Mouse (Mus musculus): Measurements from ENCODE around the gene Oxnad1. TPM values are rescaled to one million over a fixed set of nuclear protein-coding genes. Genes with fewer than 3 reads are reported as not detected.

Oxnad1 gene
- polyA plus RNA-seq, 1 experiment, result 36.4 TPM

DNA sequence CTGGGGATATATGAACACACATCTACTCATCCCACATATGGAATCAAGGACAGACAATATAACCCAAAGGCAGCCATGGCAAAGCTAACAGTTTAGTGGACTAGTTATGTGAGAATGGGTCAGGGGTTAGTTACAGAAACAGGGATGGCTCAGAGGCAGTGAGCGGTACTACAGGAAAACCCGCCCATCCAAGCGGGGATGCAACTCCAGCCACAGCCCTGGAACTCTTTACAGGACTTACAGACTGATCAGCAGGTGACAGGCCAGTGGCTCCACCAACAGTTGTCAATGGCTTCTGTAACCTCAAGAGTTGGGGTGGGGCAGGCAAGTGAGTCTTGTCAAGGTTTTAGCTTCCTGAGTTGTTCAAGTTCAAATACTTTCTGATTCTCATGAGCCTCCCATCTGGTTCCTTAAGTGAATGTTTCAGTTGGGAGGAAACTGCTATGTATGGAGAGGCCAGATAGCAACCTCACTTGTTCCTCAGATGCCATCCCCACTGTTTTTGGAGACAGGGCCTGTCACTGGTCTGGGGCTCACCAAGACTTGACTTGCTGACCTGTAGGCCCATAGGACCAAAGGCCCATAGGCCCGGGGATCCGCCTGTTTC is 55.3 kb downstream of the Oxnad1 start:
- Histone ChIP-seq H3K27ac (ENCODE audit: insufficient read depth, low read length) (no peak overlapping the region), H3K4me1 (ENCODE audit: control insufficient read depth, insufficient read depth, low read length) (no peaks in the 10 kb centered on the region), H3K36me3 (ENCODE audit: control insufficient read depth, insufficient read depth, low read length, poor library complexity, severe bottlenecking) (no peaks in the 10 kb centered on the region), H3K9me3 (replicated peaks; ENCODE audit: control insufficient read depth, insufficient read depth, low read length, poor library complexity, severe bottlenecking) (no peaks in the 10 kb centered on the region), H3K4me3 (ENCODE audit: low read depth, low read length) (no peak overlapping the region), H3K27me3 (ENCODE audit: control insufficient read depth, insufficient read depth, low read length, poor library complexity, severe bottlenecking) (no peaks in the 10 kb centered on the region), H3K9ac (ENCODE audit: low read depth, poor library complexity, severe bottlenecking) (no peak overlapping the region)
- TF ChIP-seq EP300 (IDR thresholded peaks at IDR 0.05; ENCODE audit: insufficient read depth, low read depth, low read length), result no peak
- no peak for TF ChIP-seq CTCF (IDR thresholded peaks at IDR 0.05; ENCODE audit: low read depth, low read length)
- TF ChIP-seq POLR2A (IDR thresholded peaks at IDR 0.05; ENCODE audit: insufficient read depth, low read length), result no peak

DNA sequence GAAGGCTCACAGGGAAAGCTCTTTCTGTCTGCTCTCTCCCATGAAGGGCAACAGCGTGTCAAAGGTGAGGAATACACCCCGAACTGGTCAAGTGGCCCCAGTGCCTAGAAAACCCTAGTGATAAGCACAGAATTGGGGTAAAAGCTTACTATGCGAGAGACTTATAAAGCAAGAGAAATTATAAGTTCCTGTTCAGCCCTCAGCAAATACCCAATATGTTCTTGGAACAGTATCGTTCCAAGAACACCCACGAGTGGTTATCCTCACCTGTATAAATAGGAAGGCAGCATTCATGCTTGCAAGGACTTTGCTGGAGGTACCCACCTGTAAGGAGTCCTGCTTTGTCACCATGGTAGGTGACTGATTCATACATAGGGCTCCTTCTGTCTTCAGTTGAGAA is 56.5 kb downstream of the Oxnad1 start, which contains the start of gene Msmb:
Gene Msmb (plus strand): TSS at position 301 of the 400 bp plus-strand sequence.
- no peaks in the 10 kb centered on the region for H3K27me3 ChIP-seq (ENCODE audit: control insufficient read depth, insufficient read depth, low read length, poor library complexity, severe bottlenecking)
- H3K27ac ChIP-seq (ENCODE audit: insufficient read depth, low read length), result no peak within 1 kb of the TSS
- no peaks in the 10 kb centered on the region for H3K9me3 ChIP-seq (replicated peaks; ENCODE audit: control insufficient read depth, insufficient read depth, low read length, poor library complexity, severe bottlenecking)
- no peaks in the 10 kb centered on the region for H3K4me1 ChIP-seq (ENCODE audit: control insufficient read depth, insufficient read depth, low read length)
- H3K36me3 ChIP-seq (ENCODE audit: control insufficient read depth, insufficient read depth, low read length, poor library complexity, severe bottlenecking), result no peaks in the 10 kb centered on the region
- TF ChIP-seq POLR2A (IDR thresholded peaks at IDR 0.05; ENCODE audit: insufficient read depth, low read length) (no peak), CTCF (IDR thresholded peaks at IDR 0.05; ENCODE audit: low read depth, low read length) (no peak), EP300 (IDR thresholded peaks at IDR 0.05; ENCODE audit: insufficient read depth, low read depth, low read length) (no peak)
- no peak within 1 kb of the TSS for H3K4me3 ChIP-seq (ENCODE audit: low read depth, low read length)
- H3K9ac ChIP-seq (ENCODE audit: low read depth, poor library complexity, severe bottlenecking), result no peak within 1 kb of the TSS

DNA sequence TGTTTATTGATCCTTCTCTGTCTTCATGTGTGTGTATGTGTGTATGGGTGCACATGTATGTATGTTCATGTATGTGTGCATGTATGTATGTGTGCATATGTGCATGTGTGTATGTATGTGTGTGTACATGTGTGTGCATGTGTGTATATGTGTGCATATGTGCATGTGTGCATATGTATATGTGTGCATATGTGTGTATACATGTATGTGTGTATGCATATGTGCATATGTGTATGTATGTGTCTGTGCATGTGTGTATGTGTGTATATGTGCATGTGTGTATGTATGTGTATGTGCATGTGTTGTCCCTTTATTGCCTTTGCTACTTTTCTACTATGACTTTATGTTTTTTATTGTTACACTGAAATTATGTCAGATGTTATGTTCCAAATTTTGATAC is 59.6 kb downstream of the Oxnad1 start:
- no peaks in the 10 kb centered on the region for H3K4me1 ChIP-seq (ENCODE audit: control insufficient read depth, insufficient read depth, low read length)
- no peaks in the 10 kb centered on the region for H3K9me3 ChIP-seq (replicated peaks; ENCODE audit: control insufficient read depth, insufficient read depth, low read length, poor library complexity, severe bottlenecking)
- no peak overlapping the region for H3K9ac ChIP-seq (ENCODE audit: low read depth, poor library complexity, severe bottlenecking)
- no peak overlapping the region for H3K4me3 ChIP-seq (ENCODE audit: low read depth, low read length)
- TF ChIP-seq EP300 (IDR thresholded peaks at IDR 0.05; ENCODE audit: insufficient read depth, low read depth, low read length), result no peak
- TF ChIP-seq POLR2A (IDR thresholded peaks at IDR 0.05; ENCODE audit: insufficient read depth, low read length), result no peak
- no peak for TF ChIP-seq CTCF (IDR thresholded peaks at IDR 0.05; ENCODE audit: low read depth, low read length)
- H3K27ac ChIP-seq (ENCODE audit: insufficient read depth, low read length), result no peak overlapping the region
- H3K27me3 ChIP-seq (ENCODE audit: control insufficient read depth, insufficient read depth, low read length, poor library complexity, severe bottlenecking), result no peaks in the 10 kb centered on the region
- H3K36me3 ChIP-seq (ENCODE audit: control insufficient read depth, insufficient read depth, low read length, poor library complexity, severe bottlenecking), result no peaks in the 10 kb centered on the region

DNA sequence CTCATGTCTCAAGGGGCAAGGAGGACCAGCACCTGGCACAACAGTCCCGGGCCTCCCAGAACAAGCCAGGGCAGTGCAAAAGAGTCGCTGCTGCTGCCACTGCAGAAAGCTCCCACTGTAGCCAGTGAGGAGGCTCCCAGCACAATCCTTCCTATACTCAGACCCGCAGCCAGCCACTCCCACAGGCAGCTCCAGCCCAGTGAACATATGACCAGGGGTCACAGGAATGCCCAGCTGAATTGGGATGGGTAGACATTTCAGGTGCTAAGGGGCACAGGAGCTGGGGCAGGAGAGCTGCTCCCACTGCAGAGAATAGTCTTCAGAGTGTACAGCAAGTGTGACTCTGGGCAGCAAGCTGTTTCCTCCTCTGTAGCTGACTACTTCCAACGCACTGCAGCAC is 60.2 kb downstream of the Oxnad1 start:
- Histone ChIP-seq H3K9me3 (replicated peaks; ENCODE audit: control insufficient read depth, insufficient read depth, low read length, poor library complexity, severe bottlenecking) (no peaks in the 10 kb centered on the region), H3K27me3 (ENCODE audit: control insufficient read depth, insufficient read depth, low read length, poor library complexity, severe bottlenecking) (no peaks in the 10 kb centered on the region), H3K27ac (ENCODE audit: insufficient read depth, low read length) (no peak overlapping the region), H3K9ac (ENCODE audit: low read depth, poor library complexity, severe bottlenecking) (no peak overlapping the region), H3K4me1 (ENCODE audit: control insufficient read depth, insufficient read depth, low read length) (no peaks in the 10 kb centered on the region), H3K36me3 (ENCODE audit: control insufficient read depth, insufficient read depth, low read length, poor library complexity, severe bottlenecking) (no peaks in the 10 kb centered on the region), H3K4me3 (ENCODE audit: low read depth, low read length) (no peak overlapping the region)
- TF ChIP-seq POLR2A (IDR thresholded peaks at IDR 0.05; ENCODE audit: insufficient read depth, low read length) (no peak), CTCF (IDR thresholded peaks at IDR 0.05; ENCODE audit: low read depth, low read length) (no peak), EP300 (IDR thresholded peaks at IDR 0.05; ENCODE audit: insufficient read depth, low read depth, low read length) (no peak)

DNA sequence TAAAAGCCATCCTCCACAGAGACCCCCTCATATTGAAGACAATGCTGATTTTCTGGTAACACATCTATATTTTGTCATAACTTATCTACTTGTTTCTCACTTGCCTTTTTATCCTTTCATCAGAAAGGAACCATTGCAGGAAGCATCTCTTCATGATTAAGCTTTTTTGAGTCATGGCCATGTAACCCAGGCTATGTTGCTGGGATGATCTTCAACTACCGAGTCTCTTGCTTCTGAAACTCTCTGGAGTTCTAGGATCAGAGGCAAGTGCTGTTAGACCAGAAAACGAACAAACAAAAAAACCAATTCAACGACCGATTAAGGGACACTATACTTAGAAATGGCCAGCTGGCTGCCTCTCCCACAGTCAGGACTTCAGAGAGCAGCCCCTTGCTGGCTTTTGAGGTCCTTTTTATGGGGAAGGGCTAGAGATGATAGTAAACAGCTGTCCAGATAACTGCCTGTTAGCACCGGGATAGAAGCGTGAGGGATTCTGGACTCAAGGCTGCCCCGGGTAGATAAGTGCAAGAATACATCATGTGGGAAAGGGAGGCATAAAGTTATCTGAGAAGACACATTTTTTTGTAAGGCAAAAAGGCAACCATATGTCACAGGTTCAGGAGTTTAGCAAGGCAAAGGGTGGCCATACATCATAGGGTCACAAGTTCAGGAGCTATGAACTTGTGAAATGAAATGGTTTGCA is 60.8 kb downstream of the Oxnad1 start:
- Histone ChIP-seq H3K9ac (ENCODE audit: low read depth, poor library complexity, severe bottlenecking) (no peak overlapping the region), H3K27ac (ENCODE audit: insufficient read depth, low read length) (no peak overlapping the region), H3K27me3 (ENCODE audit: control insufficient read depth, insufficient read depth, low read length, poor library complexity, severe bottlenecking) (no peaks in the 10 kb centered on the region), H3K4me3 (ENCODE audit: low read depth, low read length) (no peak overlapping the region), H3K4me1 (ENCODE audit: control insufficient read depth, insufficient read depth, low read length) (no peaks in the 10 kb centered on the region), H3K36me3 (ENCODE audit: control insufficient read depth, insufficient read depth, low read length, poor library complexity, severe bottlenecking) (no peaks in the 10 kb centered on the region), H3K9me3 (replicated peaks; ENCODE audit: control insufficient read depth, insufficient read depth, low read length, poor library complexity, severe bottlenecking) (no peaks in the 10 kb centered on the region)
- TF ChIP-seq EP300 (IDR thresholded peaks at IDR 0.05; ENCODE audit: insufficient read depth, low read depth, low read length) (no peak), CTCF (IDR thresholded peaks at IDR 0.05; ENCODE audit: low read depth, low read length) (no peak), POLR2A (IDR thresholded peaks at IDR 0.05; ENCODE audit: insufficient read depth, low read length) (no peak)

DNA sequence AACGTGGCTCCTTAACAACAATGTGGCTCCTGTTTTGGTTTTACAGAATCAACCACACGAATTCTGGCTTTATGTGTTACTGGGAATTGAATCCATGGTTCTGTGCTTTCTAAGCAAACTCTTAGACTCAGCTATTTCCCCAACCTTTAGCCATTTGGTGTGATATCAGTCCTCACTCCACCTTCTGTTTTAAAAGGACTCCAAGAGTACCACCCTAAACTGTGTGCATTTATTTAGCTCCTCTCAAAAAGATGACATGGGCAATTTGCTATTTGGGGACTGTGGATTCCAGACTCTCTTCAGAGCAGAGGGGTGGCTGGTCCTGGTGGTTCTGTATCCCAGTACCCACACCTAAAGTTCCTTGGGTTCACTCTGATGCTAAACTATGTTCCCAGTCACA is 61.4 kb downstream of the Oxnad1 start:
- H3K9me3 ChIP-seq (replicated peaks; ENCODE audit: control insufficient read depth, insufficient read depth, low read length, poor library complexity, severe bottlenecking), result no peaks in the 10 kb centered on the region
- no peak overlapping the region for H3K4me3 ChIP-seq (ENCODE audit: low read depth, low read length)
- no peaks in the 10 kb centered on the region for H3K4me1 ChIP-seq (ENCODE audit: control insufficient read depth, insufficient read depth, low read length)
- TF ChIP-seq CTCF (IDR thresholded peaks at IDR 0.05; ENCODE audit: low read depth, low read length), result no peak
- TF ChIP-seq EP300 (IDR thresholded peaks at IDR 0.05; ENCODE audit: insufficient read depth, low read depth, low read length), result no peak
- TF ChIP-seq POLR2A (IDR thresholded peaks at IDR 0.05; ENCODE audit: insufficient read depth, low read length), result no peak
- no peaks in the 10 kb centered on the region for H3K36me3 ChIP-seq (ENCODE audit: control insufficient read depth, insufficient read depth, low read length, poor library complexity, severe bottlenecking)
- no peak overlapping the region for H3K27ac ChIP-seq (ENCODE audit: insufficient read depth, low read length)
- no peaks in the 10 kb centered on the region for H3K27me3 ChIP-seq (ENCODE audit: control insufficient read depth, insufficient read depth, low read length, poor library complexity, severe bottlenecking)
- no peak overlapping the region for H3K9ac ChIP-seq (ENCODE audit: low read depth, poor library complexity, severe bottlenecking)

Data from ES-Bruce4 (cell line).